Mouse (Mus musculus): ENCODE results near the gene Tceanc2.

The Tceanc2 gene

GRCm38 (mm10) chr4:107178830-107179490 is at the start of gene Tceanc2:
Gene Tceanc2 (minus strand): TSS chr4:107179116.
- in situ Hi-C loops (cut with MboI, MseI): loop anchor here (10.0 kb wide), 1 partner anchor 344 kb away; no protein-coding TSS in a partner anchor

GRCm38 (mm10) chr4:107226313-107226712 is 47.4 kb upstream of the Tceanc2 start:
- in situ Hi-C loops (cut with MboI, MseI): no loop called here

GRCm38 (mm10) chr4:107223225-107224204 is 44.6 kb upstream of the Tceanc2 start:
- in situ Hi-C loops (cut with MboI, MseI): no loop called here

GRCm38 (mm10) chr4:107221524-107221923 is 42.6 kb upstream of the Tceanc2 start:
- in situ Hi-C loops (cut with MboI, MseI): no loop called here

- in situ Hi-C loops (cut with MboI, MseI): no loop called here
Measured at GRCm38 (mm10) chr4:107217574-107217973, 38.7 kb upstream of the Tceanc2 start.

- in situ Hi-C loops (cut with MboI, MseI): no loop called here
Measured at GRCm38 (mm10) chr4:107213279-107214011, 34.5 kb upstream of the Tceanc2 start.

- in situ Hi-C loops (cut with MboI, MseI): no loop called here
Measured at GRCm38 (mm10) chr4:107211936-107212335, 33.0 kb upstream of the Tceanc2 start.

GRCm38 (mm10) chr4:107211465-107211864 is 32.5 kb upstream of the Tceanc2 start:
- in situ Hi-C loops (cut with MboI, MseI): no loop called here

- in situ Hi-C loops (cut with MboI, MseI): no loop called here
Measured at GRCm38 (mm10) chr4:107210483-107211097, 31.7 kb upstream of the Tceanc2 start.

GRCm38 (mm10) chr4:107208880-107209279 is 30.0 kb upstream of the Tceanc2 start, which contains the start of gene Ldlrad1:
Gene Ldlrad1 (plus strand): TSS chr4:107209180.
- in situ Hi-C loops (cut with MboI, MseI): no loop called here

GRCm38 (mm10) chr4:107207016-107207415 is 28.1 kb upstream of the Tceanc2 start:
- in situ Hi-C loops (cut with MboI, MseI): no loop called here

- in situ Hi-C loops (cut with MboI, MseI): no loop called here
Measured at GRCm38 (mm10) chr4:107203001-107203400, 24.1 kb upstream of the Tceanc2 start.

- in situ Hi-C loops (cut with MboI, MseI): no loop called here
Measured at GRCm38 (mm10) chr4:107201779-107202178, 22.9 kb upstream of the Tceanc2 start.

- in situ Hi-C loops (cut with MboI, MseI): no loop called here
Measured at GRCm38 (mm10) chr4:107198072-107198471, 19.2 kb upstream of the Tceanc2 start.

GRCm38 (mm10) chr4:107196454-107196853 is 17.5 kb upstream of the Tceanc2 start:
- in situ Hi-C loops (cut with MboI, MseI): no loop called here

- in situ Hi-C loops (cut with MboI, MseI): no loop called here
Measured at GRCm38 (mm10) chr4:107193841-107194240, 14.9 kb upstream of the Tceanc2 start.

- in situ Hi-C loops (cut with MboI, MseI): no loop called here
Measured at GRCm38 (mm10) chr4:107185703-107186102, 6.8 kb upstream of the Tceanc2 start.

- in situ Hi-C loops (cut with MboI, MseI): no loop called here
Measured at GRCm38 (mm10) chr4:107183203-107183602, 4.3 kb upstream of the Tceanc2 start.

- in situ Hi-C loops (cut with MboI, MseI): no loop called here
Measured at GRCm38 (mm10) chr4:107182796-107183195, 3.9 kb upstream of the Tceanc2 start.

- in situ Hi-C loops (cut with MboI, MseI): no loop called here
Measured at GRCm38 (mm10) chr4:107181866-107182265, 3.0 kb upstream of the Tceanc2 start.

GRCm38 (mm10) chr4:107180746-107181145 is 1.8 kb upstream of the Tceanc2 start:
- in situ Hi-C loops (cut with MboI, MseI): no loop called here
